Mouse (Mus musculus): ENCODE measurements around the gene Gal3st4.

GRCm38 (mm10) chr5:138294158-138294557 lies 21.5 kb upstream of the Gal3st4 start:
- TF ChIP-seq CTCF (conservative IDR thresholded peaks at IDR 0.05; ENCODE audit: low read length) (no peak), POU5F1 (IDR thresholded peaks at IDR 0.05; ENCODE audit: borderline replicate concordance, low read length) (no peak), NANOG (IDR thresholded peaks at IDR 0.05; ENCODE audit: borderline replicate concordance, low read length) (no peak)

Data from E14TG2a.4 (cell line).